Mouse (Mus musculus) liver, embryonic 14.5 days (tissue): Measurements from ENCODE around the gene Gtf2e1. TPM values are rescaled to one million over a fixed set of nuclear protein-coding genes. Genes with fewer than 3 reads are reported as not detected.

Experiments used
- ATAC-seq: fragments of 200-750 bp; cut with Nextera tagmentation; 2 replicates; pipeline ENCODE4 v1.8.0; 2017; ENCODE audit warnings: moderate number of reproducible peaks, mild to moderate bottlenecking, moderate library complexity; ENCODE audit not compliant: insufficient read depth
- DNase-seq, 3 experiments: peaks; one replicate each; pipeline ENCODE4 v3.0.0-alpha.2; 2012 to 2013; ENCODE audit warnings: low read depth in 3 of 3, low spot score in 3 of 3
- H3K27ac ChIP-seq: fragments of 300-500 bp; sonication (generic); 2 replicates; pipeline ENCODE4 v1.5.1; 2014; ENCODE audit warnings: moderate library complexity, mild to moderate bottlenecking, control low read depth, inconsistent platforms
- H3K27me3 ChIP-seq: fragments of 300-500 bp; sonication (generic); 2 replicates; pipeline ENCODE4 v1.6.1; 2014; ENCODE audit warnings: mild to moderate bottlenecking, low read length, moderate library complexity; ENCODE audit not compliant: control insufficient read depth, insufficient read depth
- H3K36me3 ChIP-seq: fragments of 300-500 bp; sonication (generic); replicated peaks from 2 replicates; pipeline ENCODE4 v1.6.1; 2014; ENCODE audit warnings: low read depth; ENCODE audit not compliant: control insufficient read depth, insufficient read depth
- H3K4me1 ChIP-seq, 2 experiments: fragments of 200-500 bp in 1 of 2; fragments of 300-500 bp in 1 of 2; sonication (generic) in 1 of 2; replicated peaks; 2 replicates each; pipeline ENCODE4 v1.6.1; 2012 to 2014; ENCODE audit warnings: antibody characterized with exemption in 1 of 2, inconsistent platforms in 1 of 2, low read length in 1 of 2; ENCODE audit not compliant: control insufficient read depth in 2 of 2, insufficient read depth in 2 of 2
- H3K4me2 ChIP-seq: fragments of 300-500 bp; sonication (generic); 2 replicates; pipeline ENCODE4 v1.6.1; 2014; ENCODE audit warnings: low read depth, mild to moderate bottlenecking, control low read depth, moderate library complexity
- H3K4me3 ChIP-seq, 2 experiments: fragments of 200-500 bp in 1 of 2; fragments of 300-500 bp in 1 of 2; sonication (generic) in 1 of 2; 2 replicates each; pipeline ENCODE4 v1.5.1; 2012 to 2014; ENCODE audit warnings: low read depth in 2 of 2, low read length in 2 of 2, mild to moderate bottlenecking in 2 of 2, control low read depth in 1 of 2, inconsistent platforms in 1 of 2, moderate library complexity in 1 of 2; ENCODE audit not compliant: insufficient read depth in 1 of 2
- H3K9ac ChIP-seq: fragments of 300-500 bp; sonication (generic); replicated peaks from 2 replicates; pipeline ENCODE4 v1.6.1; 2014; ENCODE audit warnings: mild to moderate bottlenecking, control low read depth, moderate library complexity
- H3K9me3 ChIP-seq: fragments of 300-500 bp; sonication (generic); 2 replicates; pipeline ENCODE4 v1.6.1; 2016; ENCODE audit warnings: low read length, mixed read lengths; ENCODE audit not compliant: control insufficient read depth
- CTCF ChIP-seq: IDR thresholded peaks from 2 replicates; pipeline ENCODE4 v1.5.1; 2016; ENCODE audit warnings: antibody characterized with exemption, low read depth, control low read depth
- EP300 ChIP-seq: IDR thresholded peaks from 2 replicates; pipeline ENCODE4 v1.6.1; 2016; ENCODE audit warnings: antibody characterized with exemption, low read depth
- WGBS: fragments of 180-500 bp; shearing (Covaris S2); extraction: QIAGEN DNeasy Blood & Tissue Kit; methylation state at CpG from one replicate; pipeline ENCODE4 v1.1.7; 2014; ENCODE audit not compliant: insufficient replicate concordance; 5-methylcytosine and 5-hydroxymethylcytosine counted together
- polyA plus RNA-seq, 2 experiments: library from polyadenylated mRNA; depleted of rRNA in 1 of 2; stranded (reverse) in 1 of 2; unstranded in 1 of 2; fragments of >200 nt; fragmentation: Nextera tagmentation in 1 of 2; extraction: Ambion mirVana in 1 of 2; gene quantifications; 2 replicates each; pipeline versions ENCODE4 v1.2.1 to v1.2.3; 2012 to 2014

The Gtf2e1 gene
- polyA plus RNA-seq, 2 experiments: 6.6 to 8.6 TPM

- Histone ChIP-seq H3K27me3 (no peaks in the 10 kb centered on the region), H3K9ac (no peak overlapping the region)
- ATAC-seq: no peak
These were observed 41.0 kb downstream of the Gtf2e1 start for GRCm38 (mm10) chr16:37498581-37498980.

GRCm38 (mm10) chr16:37495017-37495416 is 44.6 kb downstream of the Gtf2e1 start:
- TF ChIP-seq CTCF (no peak), EP300 (no peak)
- no peak overlapping the region for H3K27ac ChIP-seq
- H3K36me3 ChIP-seq: no peaks in the 10 kb centered on the region
- H3K27me3 ChIP-seq: no peaks in the 10 kb centered on the region
- 62% methylated on average over 6 of the region's 6 CpGs for WGBS
- DNase-seq (no peak), ATAC-seq (no peak)
- no peaks in the 10 kb centered on the region for H3K9me3 ChIP-seq
- H3K4me1 ChIP-seq: no peaks in the 10 kb centered on the region
- no peak overlapping the region for H3K4me2 ChIP-seq
- no peak overlapping the region for H3K4me3 ChIP-seq
- no peak overlapping the region for H3K9ac ChIP-seq

More at GRCm38 (mm10) chr16:37498581-37498980, 41.0 kb downstream of the Gtf2e1 start:
- H3K27ac ChIP-seq: no peak overlapping the region
- TF ChIP-seq EP300 (no peak), CTCF (no peak)
- no peaks in the 10 kb centered on the region for H3K36me3 ChIP-seq
- 67% methylated on average over 9 of the region's 9 CpGs for WGBS
- no peak for DNase-seq
- H3K9me3 ChIP-seq: no peaks in the 10 kb centered on the region
- H3K4me2 ChIP-seq: no peak overlapping the region
- H3K4me3 ChIP-seq: no peak overlapping the region
- H3K4me1 ChIP-seq: no peaks in the 10 kb centered on the region

GRCm38 (mm10) chr16:37486826-37487612 is 52.6 kb downstream of the Gtf2e1 start:
- Histone ChIP-seq H3K36me3 (no peaks in the 10 kb centered on the region), H3K27me3 (no peaks in the 10 kb centered on the region), H3K4me1 (no peaks in the 10 kb centered on the region), H3K9ac (no peak overlapping the region), H3K27ac (no peak overlapping the region), H3K4me3 (no peak overlapping the region), H3K9me3 (no peaks in the 10 kb centered on the region), H3K4me2 (no peak overlapping the region)
- 66% methylated on average over 3 of the region's 3 CpGs for WGBS
- TF ChIP-seq EP300 (no peak), CTCF (no peak)
- DNase-seq (no peak), ATAC-seq (no peak)

- 68% methylated on average over 10 of the region's 10 CpGs for WGBS
- no peaks in the 10 kb centered on the region for H3K4me1 ChIP-seq
- H3K36me3 ChIP-seq: no peaks in the 10 kb centered on the region
- DNase-seq (no peak), ATAC-seq (no peak)
- no peak overlapping the region for H3K4me2 ChIP-seq
- H3K4me3 ChIP-seq: no peak overlapping the region
- no peaks in the 10 kb centered on the region for H3K9me3 ChIP-seq
- H3K9ac ChIP-seq: no peak overlapping the region
- TF ChIP-seq CTCF (no peak), EP300 (no peak)
- H3K27ac ChIP-seq: no peak overlapping the region
- H3K27me3 ChIP-seq: no peaks in the 10 kb centered on the region
These were observed 61.0 kb downstream of the Gtf2e1 start for GRCm38 (mm10) chr16:37478311-37479291.
